Mouse (Mus musculus) embryonic fibroblast, embryonic 13.5 days (primary cell): ENCODE data around the gene Spc24.

Experiments used
- CTCF ChIP-seq: IDR thresholded peaks from 2 replicates; pipeline ENCODE4 v1.5.1; 2011; ENCODE audit warnings: mild to moderate bottlenecking, control low read depth, low read length, moderate library complexity, borderline replicate concordance; ENCODE audit not compliant: insufficient read depth
- POLR2A ChIP-seq: IDR thresholded peaks from 2 replicates; pipeline ENCODE4 v1.6.1; 2011; ENCODE audit warnings: low read depth, mild to moderate bottlenecking, control low read depth, low read length, moderate library complexity

- TF ChIP-seq CTCF = no peak
- peak; percentile 68; the same call in 1 of the 2 replicates for TF ChIP-seq POLR2A
Observed at GRCm38 (mm10) chr9:21797921-21798344, 37.8 kb upstream of the Spc24 start.
